Mouse (Mus musculus): ENCODE measurements around the gene Cdh7. TPM values are rescaled to one million over a fixed set of nuclear protein-coding genes. Genes with fewer than 3 reads are reported as not detected.
"Not testable (repeated sequence)": the region's sequence is repeated elsewhere in the genome, so short reads cannot be mapped to it uniquely, and the experiment has no call there.

Cdh7 gene
- polyA plus RNA-seq, 1 experiment, result not detected

GRCm38 (mm10) chr1:109989541-109989940 lies 7.3 kb downstream of the Cdh7 start:
- Histone ChIP-seq H3K4me1 (ENCODE audit: control insufficient read depth, insufficient read depth, low read length) (no peaks in the 10 kb centered on the region), H3K4me3 (replicated peaks; ENCODE audit: extremely low read depth, low read depth, low read length) (no peak overlapping the region)
- no peak for DNase-seq
- WGBS, result 33% methylated on average over 2 of the region's 2 CpGs
- TF ChIP-seq POLR2A (IDR thresholded peaks at IDR 0.05; ENCODE audit: borderline replicate concordance, extremely low read depth, low read depth, low read length) (no peak), CTCF (IDR thresholded peaks at IDR 0.05; ENCODE audit: insufficient read depth, low read length) (no peak)

- TF ChIP-seq CTCF (IDR thresholded peaks at IDR 0.05; ENCODE audit: insufficient read depth, low read length) (no peak), POLR2A (IDR thresholded peaks at IDR 0.05; ENCODE audit: borderline replicate concordance, extremely low read depth, low read depth, low read length) (no peak)
- 52% methylated on average over 5 of the region's 5 CpGs for WGBS
- no peak overlapping the region for H3K4me3 ChIP-seq (replicated peaks; ENCODE audit: extremely low read depth, low read depth, low read length)
- no peaks in the 10 kb centered on the region for H3K4me1 ChIP-seq (ENCODE audit: control insufficient read depth, insufficient read depth, low read length)
- DNase-seq, result no peak
Measured at GRCm38 (mm10) chr1:109993906-109994305, 11.7 kb downstream of the Cdh7 start.

- no peak overlapping the region for H3K4me3 ChIP-seq (replicated peaks; ENCODE audit: extremely low read depth, low read depth, low read length)
- TF ChIP-seq POLR2A (IDR thresholded peaks at IDR 0.05; ENCODE audit: borderline replicate concordance, extremely low read depth, low read depth, low read length) (no peak), CTCF (IDR thresholded peaks at IDR 0.05; ENCODE audit: insufficient read depth, low read length) (no peak)
- no peaks in the 10 kb centered on the region for H3K4me1 ChIP-seq (ENCODE audit: control insufficient read depth, insufficient read depth, low read length)
- no peak for DNase-seq
Measured at GRCm38 (mm10) chr1:110004451-110004850, 22.2 kb downstream of the Cdh7 start.

- DNase-seq, result no peak
- 61% methylated on average over 3 of the region's 3 CpGs for WGBS
Measured at GRCm38 (mm10) chr1:110005038-110005437, 22.8 kb downstream of the Cdh7 start.

GRCm38 (mm10) chr1:110012153-110012552 lies 29.9 kb downstream of the Cdh7 start:
- DNase-seq, result no peak
- TF ChIP-seq CTCF (IDR thresholded peaks at IDR 0.05; ENCODE audit: insufficient read depth, low read length) (no peak), POLR2A (IDR thresholded peaks at IDR 0.05; ENCODE audit: borderline replicate concordance, extremely low read depth, low read depth, low read length) (no peak)
- WGBS, result 82% methylated on average over 1 of the region's 1 CpGs

More at GRCm38 (mm10) chr1:110005038-110005437, 22.8 kb downstream of the Cdh7 start:
- no peaks in the 10 kb centered on the region for H3K4me1 ChIP-seq (ENCODE audit: control insufficient read depth, insufficient read depth, low read length)
- TF ChIP-seq POLR2A (IDR thresholded peaks at IDR 0.05; ENCODE audit: borderline replicate concordance, extremely low read depth, low read depth, low read length) (no peak), CTCF (IDR thresholded peaks at IDR 0.05; ENCODE audit: insufficient read depth, low read length) (no peak)
- no peak overlapping the region for H3K4me3 ChIP-seq (replicated peaks; ENCODE audit: extremely low read depth, low read depth, low read length)

GRCm38 (mm10) chr1:110056317-110056716 lies 74.1 kb downstream of the Cdh7 start:
- H3K4me1 ChIP-seq (ENCODE audit: control insufficient read depth, insufficient read depth, low read length), result no peaks in the 10 kb centered on the region
- TF ChIP-seq POLR2A (IDR thresholded peaks at IDR 0.05; ENCODE audit: borderline replicate concordance, extremely low read depth, low read depth, low read length) (no peak), CTCF (IDR thresholded peaks at IDR 0.05; ENCODE audit: insufficient read depth, low read length) (no peak)
- H3K4me3 ChIP-seq (replicated peaks; ENCODE audit: extremely low read depth, low read depth, low read length), result no peak overlapping the region
- DNase-seq, result no peak

More at GRCm38 (mm10) chr1:110012153-110012552, 29.9 kb downstream of the Cdh7 start:
- Histone ChIP-seq H3K4me3 (replicated peaks; ENCODE audit: extremely low read depth, low read depth, low read length) (no peak overlapping the region), H3K4me1 (ENCODE audit: control insufficient read depth, insufficient read depth, low read length) (no peaks in the 10 kb centered on the region)

GRCm38 (mm10) chr1:110067405-110067804 lies 85.2 kb downstream of the Cdh7 start:
- no peak for TF ChIP-seq CTCF (IDR thresholded peaks at IDR 0.05; ENCODE audit: insufficient read depth, low read length)
- TF ChIP-seq POLR2A (IDR thresholded peaks at IDR 0.05; ENCODE audit: borderline replicate concordance, extremely low read depth, low read depth, low read length), result no peak
- Histone ChIP-seq H3K4me1 (ENCODE audit: control insufficient read depth, insufficient read depth, low read length) (no peaks in the 10 kb centered on the region), H3K4me3 (replicated peaks; ENCODE audit: extremely low read depth, low read depth, low read length) (no peak overlapping the region)
- 80% methylated on average over 1 of the region's 1 CpGs for WGBS
- no peak for DNase-seq

- no peak overlapping the region for H3K4me3 ChIP-seq (replicated peaks; ENCODE audit: extremely low read depth, low read depth, low read length)
- H3K4me1 ChIP-seq (ENCODE audit: control insufficient read depth, insufficient read depth, low read length), result no peaks in the 10 kb centered on the region
- DNase-seq, result no peak
- no peak for TF ChIP-seq POLR2A (IDR thresholded peaks at IDR 0.05; ENCODE audit: borderline replicate concordance, extremely low read depth, low read depth, low read length)
- TF ChIP-seq CTCF (IDR thresholded peaks at IDR 0.05; ENCODE audit: insufficient read depth, low read length), result no peak
Measured at GRCm38 (mm10) chr1:110078471-110078870, 96.2 kb downstream of the Cdh7 start.

GRCm38 (mm10) chr1:110118071-110118470 lies 135.8 kb downstream of the Cdh7 start:
- no peak for DNase-seq
- no peak for TF ChIP-seq POLR2A (IDR thresholded peaks at IDR 0.05; ENCODE audit: borderline replicate concordance, extremely low read depth, low read depth, low read length)
- no peak for TF ChIP-seq CTCF (IDR thresholded peaks at IDR 0.05; ENCODE audit: insufficient read depth, low read length)
- H3K4me3 ChIP-seq (replicated peaks; ENCODE audit: extremely low read depth, low read depth, low read length), result no peak overlapping the region
- H3K4me1 ChIP-seq (ENCODE audit: control insufficient read depth, insufficient read depth, low read length), result no peaks in the 10 kb centered on the region
- WGBS, result 68% methylated on average over 1 of the region's 1 CpGs

- Histone ChIP-seq H3K4me3 (replicated peaks; ENCODE audit: extremely low read depth, low read depth, low read length) (no peak overlapping the region), H3K4me1 (ENCODE audit: control insufficient read depth, insufficient read depth, low read length) (no peaks in the 10 kb centered on the region)
- TF ChIP-seq POLR2A (IDR thresholded peaks at IDR 0.05; ENCODE audit: borderline replicate concordance, extremely low read depth, low read depth, low read length), result no peak
- no peak for TF ChIP-seq CTCF (IDR thresholded peaks at IDR 0.05; ENCODE audit: insufficient read depth, low read length)
- DNase-seq, result no peak
- WGBS, result 76% methylated on average over 1 of the region's 1 CpGs
Measured at GRCm38 (mm10) chr1:110118862-110119261, 136.6 kb downstream of the Cdh7 start.

GRCm38 (mm10) chr1:110171459-110171858 lies 189.2 kb downstream of the Cdh7 start:
- DNase-seq, result not testable (repeated sequence)

More at GRCm38 (mm10) chr1:110171459-110171858, 189.2 kb downstream of the Cdh7 start:
- H3K4me3 ChIP-seq (replicated peaks; ENCODE audit: extremely low read depth, low read depth, low read length); H3K4me1 ChIP-seq (ENCODE audit: control insufficient read depth, insufficient read depth, low read length): not testable (repeated sequence)
- WGBS, result 90% methylated on average over 7 of the region's 12 CpGs

Data from lung, adult 2 months (tissue).